Mouse (Mus musculus) liver, embryonic 12.5 days (tissue): ENCODE measurements at regions not wholly inside any gene's neighbourhood (a gene's known extent, or its start where the extent isn't known, plus 50 kb on each side); places are given as distances from the start of the nearest gene placed in this dataset.

Source experiments
- ATAC-seq: fragments of 200-750 bp; cut with Nextera tagmentation; 2 replicates; pipeline ENCODE4 v1.8.0; 2017; ENCODE audit warnings: moderate number of reproducible peaks, mild to moderate bottlenecking, moderate library complexity
- H3K27ac ChIP-seq: fragments of 300-500 bp; sonication (generic); 2 replicates; pipeline ENCODE4 v1.5.1; 2016; ENCODE audit warnings: mild to moderate bottlenecking
- H3K27me3 ChIP-seq: fragments of 300-500 bp; sonication (generic); replicated peaks from 2 replicates; pipeline ENCODE4 v1.6.1; 2016; ENCODE audit warnings: mild to moderate bottlenecking, moderate library complexity
- H3K36me3 ChIP-seq: fragments of 300-500 bp; sonication (generic); 2 replicates; pipeline ENCODE4 v1.6.1; 2016; ENCODE audit warnings: mild to moderate bottlenecking, moderate library complexity
- H3K4me1 ChIP-seq: fragments of 300-500 bp; sonication (generic); 2 replicates; pipeline ENCODE4 v1.6.1; 2016
- H3K4me2 ChIP-seq: fragments of 300-500 bp; sonication (generic); 2 replicates; pipeline ENCODE4 v1.6.1; 2016; ENCODE audit warnings: mild to moderate bottlenecking, moderate library complexity
- H3K4me3 ChIP-seq: fragments of 300-500 bp; sonication (generic); 2 replicates; pipeline ENCODE4 v1.5.1; 2016; ENCODE audit warnings: mild to moderate bottlenecking, moderate library complexity
- H3K9ac ChIP-seq: fragments of 300-500 bp; sonication (generic); 2 replicates; pipeline ENCODE4 v1.6.1; 2016; ENCODE audit warnings: mild to moderate bottlenecking, moderate library complexity
- H3K9me3 ChIP-seq: fragments of 300-500 bp; sonication (generic); replicated peaks from 2 replicates; pipeline ENCODE4 v1.6.1; 2016; ENCODE audit warnings: mild to moderate bottlenecking, moderate library complexity
- WGBS: fragments of 180-500 bp; shearing (Covaris S2); methylation state at CpG from one replicate; pipeline ENCODE4 v1.1.7; 2016; ENCODE audit not compliant: insufficient replicate concordance; 5-methylcytosine and 5-hydroxymethylcytosine counted together

DNA sequence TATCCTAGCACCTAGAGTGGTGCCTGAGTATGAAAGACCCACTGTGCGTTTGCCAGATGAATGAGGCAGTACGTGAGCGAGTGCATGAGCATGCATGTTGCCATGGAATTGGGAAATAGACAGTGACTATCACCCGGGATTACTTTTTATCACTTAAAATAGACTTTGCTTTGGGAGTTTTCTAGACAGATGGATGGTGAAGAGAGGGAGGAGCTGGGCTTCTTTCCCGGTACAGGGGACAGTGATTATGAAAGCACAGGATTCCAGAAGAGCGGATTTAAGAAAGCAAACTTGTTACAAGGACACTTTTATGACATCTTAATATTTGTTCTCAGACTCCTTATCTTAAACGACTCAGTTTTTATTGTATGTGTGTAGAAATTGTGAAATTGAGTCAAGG lies 86.9 kb upstream of the Plpp4 start:
- Histone ChIP-seq H3K36me3 (no peaks in the 10 kb centered on the region), H3K27me3 (no peaks in the 10 kb centered on the region), H3K9ac (no peak overlapping the region), H3K27ac (no peak overlapping the region), H3K4me1 (no peaks in the 10 kb centered on the region), H3K4me2 (no peak overlapping the region), H3K9me3 (no peaks in the 10 kb centered on the region; the same call in 1 of the 2 replicates), H3K4me3 (no peak overlapping the region)
- 64% methylated on average over 7 of the region's 7 CpGs for WGBS
- no peak for ATAC-seq

DNA sequence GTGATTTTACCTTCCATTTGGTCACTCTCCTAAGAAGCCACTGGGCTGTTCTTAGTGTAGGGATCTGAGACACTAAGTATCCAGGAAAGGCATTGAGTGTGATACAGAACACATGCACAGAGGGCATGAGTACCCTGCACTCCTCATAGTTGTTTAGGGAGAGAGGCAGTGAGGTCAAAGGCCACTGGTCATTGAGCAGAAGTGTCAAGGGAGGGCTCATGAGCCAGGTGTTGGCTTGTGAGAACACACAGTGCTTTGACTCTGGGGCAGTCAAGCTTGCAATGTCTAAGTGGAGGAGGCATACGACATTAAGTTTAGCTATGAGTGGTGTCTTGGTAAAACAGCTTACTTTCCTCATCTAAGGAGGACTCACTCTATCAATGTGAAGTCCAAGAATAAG lies 65.9 kb upstream of the Plpp4 start:
- no peaks in the 10 kb centered on the region for H3K4me1 ChIP-seq
- 69% methylated on average over 1 of the region's 1 CpGs for WGBS
- no peak overlapping the region for H3K27ac ChIP-seq
- no peaks in the 10 kb centered on the region for H3K36me3 ChIP-seq
- H3K4me2 ChIP-seq: no peak overlapping the region
- no peak overlapping the region for H3K9ac ChIP-seq
- H3K27me3 ChIP-seq: no peaks in the 10 kb centered on the region
- no peak overlapping the region for H3K4me3 ChIP-seq
- ATAC-seq: no peak
- H3K9me3 ChIP-seq: no peaks in the 10 kb centered on the region

DNA sequence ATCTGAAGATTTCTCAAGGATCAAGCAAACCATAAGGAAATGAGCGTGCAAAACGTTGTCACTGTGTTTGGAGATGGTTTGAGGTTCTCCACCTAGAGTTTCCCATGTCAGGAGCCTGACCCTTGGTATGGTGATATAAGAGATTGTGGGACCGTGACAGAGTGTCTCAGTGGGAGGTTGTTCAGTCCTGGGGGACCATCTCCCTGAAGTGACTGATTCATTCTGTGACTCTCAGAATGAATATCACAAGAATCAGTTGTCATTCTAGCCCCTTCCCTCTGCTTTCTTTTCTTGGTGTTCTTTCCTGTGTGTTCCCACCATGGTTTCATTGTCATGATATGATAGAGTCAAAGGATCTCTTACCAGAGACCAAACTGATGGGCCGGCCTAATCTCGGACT lies 49.8 kb upstream of the Plpp4 start:
- ATAC-seq: no peak
- Histone ChIP-seq H3K9ac (no peak overlapping the region), H3K27ac (no peak overlapping the region), H3K9me3 (no peaks in the 10 kb centered on the region), H3K4me2 (no peak overlapping the region), H3K4me3 (no peak overlapping the region), H3K27me3 (no peaks in the 10 kb centered on the region), H3K36me3 (no peaks in the 10 kb centered on the region), H3K4me1 (no peaks in the 10 kb centered on the region)
- 70% methylated on average over 5 of the region's 5 CpGs for WGBS
